Mouse (Mus musculus) A20 (cell line): ENCODE data around the gene Dpf3.

Experiments used
- DNase-seq: peaks from one replicate; pipeline ENCODE4 v3.0.0-alpha.2; 2011; ENCODE audit warnings: low read depth, low spot score

The Dpf3 gene

DNA sequence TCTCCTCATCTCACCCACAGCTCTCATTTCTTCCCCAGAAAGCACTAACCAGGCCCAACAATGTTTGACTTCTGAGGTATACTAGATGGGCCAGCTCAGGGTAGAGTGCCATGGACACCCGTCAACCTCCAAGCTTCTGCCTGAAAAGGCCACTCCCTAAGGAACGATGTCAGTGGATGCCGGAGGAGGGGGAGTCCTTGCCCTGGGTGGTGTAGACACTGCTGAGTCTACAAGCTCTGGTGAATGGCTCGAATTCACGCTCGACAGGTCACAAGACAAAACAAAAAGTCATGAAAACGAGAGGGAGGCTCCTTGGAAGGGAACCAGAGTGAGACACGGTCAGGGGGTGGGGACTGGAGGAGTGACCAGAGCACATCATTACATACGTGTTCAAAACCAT, 17.4 kb downstream of the Dpf3 start:
- no peak for DNase-seq

DNA sequence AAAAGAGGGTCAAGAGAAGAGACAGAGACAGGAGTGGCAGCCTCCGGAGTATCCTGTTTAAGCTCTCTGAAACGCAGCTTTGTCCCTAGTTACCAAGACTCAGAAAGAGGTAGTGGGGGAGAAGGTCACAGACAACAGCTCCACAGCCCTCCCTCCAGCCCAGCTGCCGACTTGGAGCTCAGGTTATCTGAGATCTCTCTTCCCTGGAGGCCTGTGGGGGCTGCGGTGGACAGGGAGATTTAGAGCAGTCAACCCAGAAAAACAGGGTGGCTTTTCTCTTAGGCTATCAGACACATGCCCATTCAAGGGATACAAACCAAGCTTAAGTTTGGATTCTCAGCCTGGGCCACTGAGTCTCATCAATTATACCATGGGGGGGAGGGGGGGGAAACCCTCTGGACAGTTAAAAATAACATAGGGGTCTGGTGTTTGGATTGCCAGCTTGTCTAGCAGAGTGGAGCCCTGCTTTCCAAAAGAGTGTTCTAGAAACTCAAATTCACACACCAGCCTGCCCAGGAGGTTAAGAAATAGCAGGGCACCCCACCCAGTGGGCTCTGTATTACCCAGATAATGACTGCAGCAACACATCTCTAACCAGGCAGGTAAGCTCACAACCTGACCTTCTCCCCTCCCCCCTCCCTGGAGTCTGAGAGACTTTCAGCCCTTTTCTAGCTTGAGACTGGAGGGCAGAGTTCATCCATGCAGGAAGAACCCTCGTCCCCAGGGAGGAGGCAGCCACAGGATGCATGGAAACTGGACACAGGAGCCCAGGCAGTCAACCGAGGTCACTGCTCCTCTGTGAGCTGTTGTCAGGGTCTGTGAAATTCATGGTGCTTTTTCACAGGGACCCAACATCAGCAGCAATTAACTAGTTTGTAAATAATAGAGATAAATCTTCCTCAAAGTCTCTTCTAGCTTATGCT, 20.7 kb downstream of the Dpf3 start:
- DNase-seq: no peak

GRCm38 (mm10) chr12:83466053-83466452, 21.5 kb downstream of the Dpf3 start:
- DNase-seq: no peak

DNA sequence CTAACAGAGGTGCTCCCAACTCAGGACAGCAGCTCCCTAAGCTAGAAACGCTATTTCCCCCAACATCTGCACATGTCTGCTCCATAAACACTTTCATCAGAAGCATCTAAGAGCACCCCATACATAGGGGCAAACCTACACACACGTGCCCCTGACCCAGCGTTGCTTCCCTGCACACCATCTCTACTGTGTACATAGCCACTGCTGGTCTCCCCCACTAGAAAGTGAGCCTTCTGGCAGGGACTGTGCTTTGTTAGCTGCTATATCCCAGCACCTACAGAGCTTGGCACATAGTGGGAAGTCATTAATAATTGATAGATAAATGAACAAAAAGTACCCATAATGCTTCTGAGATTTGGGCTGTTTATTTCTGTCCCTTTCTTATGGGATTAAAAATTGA, 27.2 kb downstream of the Dpf3 start:
- no peak for DNase-seq

DNA sequence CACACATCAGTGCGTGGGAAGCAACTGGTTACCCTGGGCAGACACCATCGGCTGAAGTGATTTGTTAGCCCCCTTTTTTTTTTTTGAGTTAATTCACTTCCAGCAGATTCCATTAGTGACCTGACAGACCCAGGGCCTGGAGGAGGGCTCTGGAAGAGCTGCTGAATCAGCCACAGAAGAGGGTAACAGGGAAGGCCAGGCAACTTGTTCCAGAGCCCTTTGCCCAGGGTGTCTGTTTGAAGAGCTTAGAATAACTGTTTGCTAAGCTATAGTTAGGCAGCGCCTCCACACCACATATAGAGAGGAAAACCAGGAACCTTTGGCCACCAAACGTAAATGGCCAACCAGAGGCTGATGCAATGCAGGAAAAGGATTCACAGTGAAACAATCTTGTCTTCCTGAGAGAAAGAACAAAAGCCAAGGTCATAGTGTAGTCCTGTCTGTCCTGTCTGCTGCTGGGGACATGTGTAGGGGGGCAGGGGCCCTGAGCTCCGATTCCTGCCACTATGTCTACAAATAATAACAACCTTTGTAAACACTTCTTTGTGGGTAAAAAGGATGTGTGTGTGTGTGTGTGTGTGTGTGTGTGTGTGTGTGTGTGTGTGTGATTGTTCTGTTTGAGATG, 32.7 kb downstream of the Dpf3 start:
- no peak for DNase-seq

DNA sequence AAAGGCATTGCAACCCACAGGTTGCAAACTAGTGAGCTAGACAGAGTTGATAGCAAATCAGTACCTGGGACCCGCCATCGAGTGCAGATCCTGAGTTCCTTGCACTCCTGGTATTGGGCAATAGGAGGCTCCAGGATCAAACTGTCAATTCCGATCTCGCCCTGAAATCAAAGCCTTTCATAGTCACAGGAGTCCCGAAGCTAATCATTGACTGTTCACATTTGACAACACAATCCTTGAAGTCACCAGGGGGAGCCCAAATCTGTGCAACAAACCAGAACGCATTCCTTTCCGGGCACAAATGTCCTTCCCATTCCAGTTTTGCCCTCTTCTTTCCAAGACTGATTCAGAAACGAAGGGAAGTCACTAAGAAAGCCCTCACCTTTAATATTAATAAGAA, 35.7 kb downstream of the Dpf3 start:
- DNase-seq: no peak

DNA sequence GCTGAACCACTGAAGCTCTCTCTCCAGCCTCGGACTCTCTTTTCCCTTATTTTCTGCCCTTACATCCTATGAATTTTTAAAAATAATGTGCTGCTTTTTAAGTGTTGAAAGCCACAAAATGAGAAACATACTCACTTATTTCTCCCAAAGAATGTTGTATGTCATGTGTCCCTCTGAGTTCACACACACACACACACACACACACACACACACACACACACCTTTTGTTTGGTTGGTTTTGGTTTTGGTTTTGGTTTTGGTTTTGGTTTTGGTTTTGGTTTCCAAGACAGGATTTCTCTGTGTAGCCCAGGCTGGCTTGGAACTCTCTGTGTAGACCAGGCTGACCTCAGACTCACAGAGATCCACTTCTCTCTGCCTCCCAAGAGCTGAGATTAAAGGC, 37.0 kb downstream of the Dpf3 start:
- no peak for DNase-seq

DNA sequence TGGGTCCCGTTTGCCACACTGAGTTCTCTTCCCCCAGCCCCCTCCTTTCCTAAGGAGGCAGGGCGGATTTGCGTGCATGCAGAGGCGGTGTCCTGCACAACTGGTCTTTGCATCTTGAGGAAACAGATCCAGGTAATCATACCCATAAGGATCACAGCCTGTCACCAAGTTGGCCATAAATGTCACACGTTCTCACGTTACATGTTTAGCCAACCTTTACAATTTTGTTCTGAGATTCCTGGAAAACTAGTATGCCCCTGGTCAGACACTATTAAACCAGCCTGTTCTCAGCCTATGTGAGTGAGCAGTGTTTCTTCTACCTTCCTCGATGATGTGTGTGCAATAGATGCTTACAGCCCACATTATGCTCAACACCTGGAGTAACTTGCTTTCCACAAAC, 38.3 kb downstream of the Dpf3 start:
- no peak for DNase-seq

DNA sequence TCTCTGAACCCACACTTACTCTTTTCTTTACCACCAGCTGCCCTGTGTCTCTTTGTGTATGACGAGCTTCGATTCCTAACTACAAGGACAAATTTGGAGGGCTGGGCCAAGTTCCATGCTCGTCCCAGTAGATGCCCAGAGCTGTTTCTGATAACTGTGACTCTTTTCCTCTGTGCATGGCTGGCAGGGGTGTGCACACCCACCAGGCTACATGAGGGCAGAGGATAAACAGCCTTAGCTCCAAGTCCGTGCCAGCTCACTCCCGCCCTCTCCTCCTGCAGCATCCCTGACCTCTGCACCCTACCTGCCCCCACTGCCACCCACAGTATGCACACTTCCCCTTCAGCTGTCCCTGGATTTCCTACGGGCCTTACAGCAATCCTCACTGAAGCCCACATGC, 41.9 kb downstream of the Dpf3 start:
- no peak for DNase-seq

GRCm38 (mm10) chr12:83444448-83444847, 43.1 kb downstream of the Dpf3 start:
- DNase-seq: no peak

DNA sequence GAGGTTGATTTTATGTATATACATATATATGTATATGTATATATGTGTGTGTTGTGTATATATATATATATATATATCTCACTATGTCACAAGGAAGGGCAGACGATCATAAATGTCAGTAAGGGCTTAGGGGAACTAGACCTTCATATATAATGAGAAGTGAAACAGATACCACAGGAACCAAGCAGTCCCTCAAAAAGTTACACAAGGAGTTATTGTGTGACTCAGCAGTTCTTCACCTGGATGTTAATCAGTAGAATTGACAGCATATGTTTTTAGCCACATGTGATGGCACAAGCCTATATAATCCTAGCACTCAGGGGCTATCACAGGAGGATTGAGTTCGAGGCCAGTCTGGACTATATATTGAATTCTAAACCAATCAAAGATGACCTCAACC, 49.5 kb downstream of the Dpf3 start:
- DNase-seq: peak; percentile 61

- no peak for DNase-seq
Measured at GRCm38 (mm10) chr12:83433987-83434698, 53.4 kb downstream of the Dpf3 start.

- DNase-seq: no peak
Measured at GRCm38 (mm10) chr12:83433436-83433835, 54.1 kb downstream of the Dpf3 start.

- no peak for DNase-seq
Measured at GRCm38 (mm10) chr12:83430207-83430606, 57.3 kb downstream of the Dpf3 start.

DNA sequence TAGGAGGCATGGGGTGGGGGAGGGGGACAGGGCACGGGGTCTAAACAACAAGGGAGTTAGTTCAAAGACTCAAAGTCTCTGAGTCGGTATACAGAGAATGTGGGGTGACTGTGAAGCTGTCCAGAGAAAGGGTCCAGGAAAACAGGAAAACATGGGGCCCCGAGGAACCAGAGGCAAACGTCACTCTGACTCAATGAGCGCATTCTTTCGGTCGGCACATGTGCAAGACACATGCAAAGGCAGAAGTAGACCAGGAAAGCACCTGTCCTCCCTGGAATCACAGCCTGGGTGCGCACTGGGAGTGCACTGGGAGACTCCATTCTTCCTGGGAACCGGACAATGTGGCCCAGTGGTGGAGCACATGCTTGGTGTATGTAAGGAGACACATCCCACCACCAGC, 59.5 kb downstream of the Dpf3 start:
- no peak for DNase-seq

DNA sequence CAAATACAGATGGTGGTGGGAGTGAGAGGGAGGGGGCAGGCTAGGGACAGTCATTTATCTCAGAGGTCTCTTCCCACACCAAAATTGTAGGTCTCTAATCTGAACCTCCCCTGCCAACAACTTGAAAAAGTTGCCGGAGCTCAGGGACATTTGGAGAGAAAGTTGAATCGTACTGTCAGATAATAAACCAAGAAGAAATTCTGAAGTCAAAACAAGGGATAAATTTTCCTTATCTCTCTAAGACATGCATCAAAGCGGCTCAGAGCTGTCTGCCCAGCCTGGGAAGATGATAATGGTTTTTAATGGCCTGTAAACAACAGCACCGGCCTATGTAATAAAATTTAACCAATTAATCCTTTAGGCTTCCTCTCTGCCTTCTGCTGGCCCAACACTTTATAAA, 59.9 kb downstream of the Dpf3 start:
- no peak for DNase-seq

DNA sequence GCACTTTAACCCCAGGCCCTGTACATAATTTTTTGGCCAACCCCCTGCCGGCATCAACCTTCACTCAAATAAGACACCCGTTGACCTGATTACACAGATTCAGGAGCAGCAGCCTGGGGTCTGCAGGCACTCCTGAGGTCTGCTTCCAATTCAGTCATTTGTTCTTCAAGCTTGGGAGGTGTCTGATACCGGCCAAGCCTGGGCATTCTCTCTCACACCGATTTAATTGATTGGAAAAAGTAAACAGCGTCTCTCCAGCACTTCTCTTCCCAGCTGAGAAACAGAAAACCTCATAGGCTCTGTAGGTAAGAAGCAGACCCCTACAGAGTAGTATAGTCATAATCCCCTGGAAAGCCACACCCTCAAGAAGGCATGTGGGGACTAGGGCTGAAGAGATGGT, 61.2 kb downstream of the Dpf3 start:
- DNase-seq: no peak

GRCm38 (mm10) chr12:83425736-83426135, 61.8 kb downstream of the Dpf3 start:
- no peak for DNase-seq

DNA sequence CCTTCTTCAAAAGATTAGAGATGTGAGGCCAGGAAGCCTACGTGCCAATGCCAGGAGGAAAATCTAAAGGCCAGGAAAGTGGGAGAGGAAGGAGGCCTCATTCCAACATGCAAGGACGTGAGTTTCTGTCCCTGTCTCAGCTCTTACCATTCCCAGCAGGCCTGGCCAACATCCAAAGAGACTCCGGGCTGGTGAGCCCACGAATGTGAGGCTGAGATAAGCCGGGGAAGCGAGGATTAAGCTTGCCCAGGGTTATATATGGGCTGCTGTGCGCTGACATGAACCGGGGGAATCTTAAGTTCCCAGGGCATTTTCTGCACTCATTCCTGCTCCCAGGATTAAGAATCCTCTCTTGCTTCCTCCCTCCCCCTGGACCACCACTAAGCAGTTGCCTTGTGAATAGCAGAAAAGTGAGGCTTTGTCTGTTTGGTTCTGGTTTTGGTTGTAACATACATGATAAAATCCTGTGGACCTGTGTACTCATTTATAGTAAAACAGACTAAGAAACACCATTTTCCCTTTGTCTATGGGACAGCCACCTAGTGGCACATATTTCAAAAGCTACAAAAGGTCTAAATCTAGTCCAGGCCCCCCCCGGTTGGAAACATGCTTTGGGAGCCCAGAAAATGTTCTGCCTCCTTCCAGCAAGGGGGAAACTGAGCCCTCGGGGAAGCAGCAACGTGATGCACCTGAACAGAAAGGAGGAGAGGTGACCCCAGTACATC, 62.6 kb downstream of the Dpf3 start:
- DNase-seq: no peak

DNA sequence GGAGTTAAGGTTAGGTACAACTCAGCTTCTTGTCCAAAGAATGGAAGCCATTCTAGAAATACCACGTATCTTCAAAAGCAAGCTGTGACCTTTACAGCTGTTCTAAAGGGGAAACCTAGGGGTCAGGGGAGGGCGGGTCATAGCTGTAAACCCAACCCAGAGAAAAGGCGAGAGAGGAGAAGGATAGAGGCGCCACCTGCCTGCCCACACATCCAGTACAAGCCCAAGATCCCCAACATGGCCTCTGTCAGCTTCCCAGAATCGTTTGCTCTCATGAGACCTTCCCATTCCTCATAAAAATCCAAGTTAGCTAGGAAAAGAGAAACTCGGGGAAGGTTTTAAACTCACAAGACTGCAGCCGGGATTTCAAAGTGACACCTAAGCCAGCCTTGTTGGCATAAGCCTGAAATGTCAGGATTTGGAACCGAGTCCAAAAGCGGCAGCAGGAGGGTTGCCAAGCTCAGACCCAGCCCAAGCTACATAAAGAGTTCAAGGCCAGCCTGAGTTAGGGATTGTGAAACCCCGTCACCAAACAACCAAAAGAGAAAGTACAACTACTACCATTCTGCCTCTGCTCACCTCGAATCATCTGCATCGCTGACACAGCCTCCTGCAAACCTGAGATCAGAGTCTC, 63.3 kb downstream of the Dpf3 start:
- no peak for DNase-seq

DNA sequence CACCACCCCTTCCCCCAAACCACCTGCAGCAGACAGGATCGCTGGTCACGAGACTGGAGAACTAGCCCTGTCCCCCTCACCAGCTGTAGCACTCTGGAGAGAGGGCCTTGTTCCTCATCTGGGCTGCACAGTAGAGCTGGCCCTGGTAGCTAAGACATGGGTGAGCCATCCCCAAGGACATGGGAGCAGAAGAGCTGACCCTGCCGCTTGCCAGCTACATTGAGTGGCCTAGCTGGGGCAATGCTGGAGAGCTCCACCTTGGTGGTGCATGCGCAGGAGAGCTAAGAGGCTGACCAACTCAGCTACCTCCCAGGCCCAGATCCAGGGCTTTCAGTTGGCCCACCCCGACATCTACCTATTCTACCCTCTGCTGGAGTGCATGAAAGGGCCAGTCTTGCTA, 67.2 kb downstream of the Dpf3 start:
- DNase-seq: no peak
